Mouse (Mus musculus) megakaryocyte, embryonic 14.5 days (primary cell): ENCODE measurements around the gene Wnk2.

ENCODE experiments used
- FLI1 ChIP-seq: IDR thresholded peaks from 2 replicates; pipeline ENCODE4 v1.6.1; 2012; ENCODE audit warnings: low read length, inconsistent platforms, mixed read lengths
- GATA1 ChIP-seq: IDR thresholded peaks from 3 replicates; pipeline ENCODE4 v1.6.1; 2012; ENCODE audit warnings: mixed read lengths, low read length, inconsistent platforms, borderline replicate concordance

DNA sequence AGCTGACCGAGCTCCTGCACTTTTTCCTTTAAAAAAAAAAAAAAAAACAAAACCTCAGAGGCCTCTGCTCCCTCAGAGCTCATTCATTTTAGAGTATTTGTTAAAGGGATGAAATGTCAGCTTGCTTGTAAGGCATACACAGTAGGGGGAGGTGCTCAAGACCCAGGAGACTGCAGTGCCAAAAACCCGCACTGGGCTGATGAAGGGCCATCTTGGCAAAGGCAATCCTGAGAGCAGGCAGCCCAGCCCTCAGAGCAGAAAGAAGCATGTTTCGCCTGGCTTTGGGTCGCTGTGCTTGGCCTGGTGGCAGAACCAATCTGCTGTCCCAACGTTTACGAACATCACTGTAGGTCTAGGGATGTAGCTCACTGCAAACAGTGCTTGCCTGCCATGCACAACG is 44.6 kb downstream of the Wnk2 start:
- TF ChIP-seq GATA1 (no peak), FLI1 (no peak)
